Mouse (Mus musculus) kidney, adult 9 months (tissue): ENCODE data around the gene Eddm3b.
"Not testable (repeated sequence)": the region's sequence is repeated elsewhere in the genome, so short reads cannot be mapped to it uniquely, and the experiment has no call there.

Source experiments
- DNase-seq: peaks from one replicate; pipeline ENCODE4 v3.0.0; 2022

The Eddm3b gene

DNA sequence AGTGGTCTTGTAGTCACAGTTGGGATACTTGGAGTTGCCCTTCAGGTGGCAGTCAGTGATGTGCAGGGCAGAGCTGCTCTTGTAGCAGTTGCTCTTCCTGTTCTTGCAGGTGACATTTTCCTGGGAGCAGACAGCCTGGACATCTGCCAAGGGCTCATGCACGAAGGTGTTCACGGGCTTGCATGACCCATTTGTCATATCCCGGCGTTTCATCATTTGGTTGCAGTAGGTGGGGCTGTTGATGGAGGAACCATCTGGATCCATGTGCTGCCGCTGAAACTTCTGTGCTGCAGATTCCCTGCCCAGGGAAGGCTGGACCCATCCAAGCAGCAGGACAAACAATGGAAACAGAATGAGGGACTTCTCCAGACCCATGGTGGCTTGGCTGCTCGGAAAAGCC, 31.3 kb downstream of the Eddm3b start:
- DNase-seq, result no peak

DNA sequence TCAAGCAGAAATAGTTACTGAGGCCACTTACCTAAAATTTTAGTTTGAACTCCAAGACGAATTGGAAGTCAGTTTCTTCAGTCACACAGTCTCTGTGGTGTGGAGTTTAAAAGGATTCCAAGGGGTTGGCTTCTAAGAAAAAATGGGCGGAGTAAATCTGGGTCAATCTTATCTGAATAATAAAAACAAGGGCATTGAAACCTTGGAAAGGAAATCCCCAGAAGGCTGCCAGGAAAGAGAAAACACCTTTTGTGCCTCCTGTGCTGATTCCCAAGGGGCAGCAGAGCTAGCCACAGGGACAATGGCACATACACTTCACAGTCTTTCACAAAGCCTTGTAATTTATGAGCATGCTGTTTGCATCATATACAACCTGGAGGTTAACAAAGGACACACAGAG, 32.5 kb downstream of the Eddm3b start, which contains the start of gene Rnase1:
Rnase1 (minus strand) TSS at position 101 of the 400 bp plus-strand sequence.
- no peak for DNase-seq

DNA sequence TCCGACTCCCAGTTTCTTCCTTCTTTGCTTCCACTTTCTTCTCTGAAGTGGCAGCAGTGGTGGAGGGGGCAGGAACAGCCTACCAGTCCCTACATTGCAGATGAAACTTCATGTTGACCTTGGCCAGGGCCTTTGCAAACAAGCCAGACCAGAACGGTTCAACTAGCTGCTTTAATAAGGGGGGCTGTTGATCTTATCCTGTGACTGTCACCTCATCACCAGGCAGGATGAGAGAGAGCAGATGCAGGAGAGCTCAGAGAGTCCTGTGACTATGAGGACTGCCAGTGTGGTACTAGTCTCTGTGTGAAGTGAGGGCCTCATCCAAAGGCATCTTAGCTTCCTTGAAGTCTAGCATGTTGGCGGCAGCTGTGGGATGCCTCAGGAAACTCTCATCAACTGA, 33.8 kb downstream of the Eddm3b start:
- no peak for DNase-seq

DNA sequence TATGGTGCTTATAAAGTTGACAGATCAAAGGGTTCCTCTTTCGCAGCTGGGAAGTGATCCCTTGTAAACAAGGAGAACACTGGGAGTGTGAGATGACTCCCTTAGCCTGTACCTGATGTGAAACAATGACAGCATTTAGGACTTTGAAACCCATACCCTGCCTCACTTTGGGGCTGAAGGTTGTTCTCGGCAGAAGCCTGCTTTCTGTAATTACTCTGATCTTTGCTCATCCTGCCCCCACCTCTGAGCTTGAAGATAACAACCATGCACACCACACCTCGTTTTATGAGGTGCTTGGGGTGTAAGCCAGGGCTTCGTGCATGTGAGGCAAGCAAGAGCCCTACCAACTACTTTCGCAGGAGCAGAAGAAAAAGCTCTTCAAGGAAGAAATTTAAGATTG, 34.9 kb downstream of the Eddm3b start:
- DNase-seq, result no peak

DNA sequence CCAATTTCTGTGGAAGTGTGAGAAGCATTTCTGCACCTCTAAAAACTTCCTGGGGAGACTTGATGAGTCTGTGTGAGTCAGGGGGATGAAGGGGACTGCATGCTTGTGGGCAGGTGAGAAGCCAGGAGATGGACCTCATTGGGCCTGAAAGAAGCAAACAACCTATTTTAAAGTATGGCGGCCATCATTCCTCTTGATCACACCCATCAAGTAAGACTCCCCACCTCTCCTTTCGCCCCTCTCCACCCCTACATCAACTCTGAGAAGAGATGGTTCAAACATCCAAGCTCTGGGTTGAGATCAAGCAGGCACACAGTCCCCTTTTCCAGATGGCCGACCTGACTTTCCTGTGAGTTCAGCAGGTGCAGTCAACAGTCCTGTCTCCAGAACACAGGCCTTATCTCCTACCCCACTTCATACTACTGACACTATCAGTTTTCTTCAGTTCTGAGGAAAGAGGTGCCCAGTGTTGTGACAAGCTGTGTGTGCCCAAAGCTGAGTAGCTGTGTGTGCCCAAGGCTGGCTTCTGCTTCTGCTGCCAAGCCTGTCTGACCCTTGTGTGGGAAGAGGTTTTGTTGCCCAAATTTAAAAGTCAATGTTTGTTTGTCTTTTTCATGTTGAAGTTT, 36.1 kb downstream of the Eddm3b start:
- DNase-seq, result no peak

DNA sequence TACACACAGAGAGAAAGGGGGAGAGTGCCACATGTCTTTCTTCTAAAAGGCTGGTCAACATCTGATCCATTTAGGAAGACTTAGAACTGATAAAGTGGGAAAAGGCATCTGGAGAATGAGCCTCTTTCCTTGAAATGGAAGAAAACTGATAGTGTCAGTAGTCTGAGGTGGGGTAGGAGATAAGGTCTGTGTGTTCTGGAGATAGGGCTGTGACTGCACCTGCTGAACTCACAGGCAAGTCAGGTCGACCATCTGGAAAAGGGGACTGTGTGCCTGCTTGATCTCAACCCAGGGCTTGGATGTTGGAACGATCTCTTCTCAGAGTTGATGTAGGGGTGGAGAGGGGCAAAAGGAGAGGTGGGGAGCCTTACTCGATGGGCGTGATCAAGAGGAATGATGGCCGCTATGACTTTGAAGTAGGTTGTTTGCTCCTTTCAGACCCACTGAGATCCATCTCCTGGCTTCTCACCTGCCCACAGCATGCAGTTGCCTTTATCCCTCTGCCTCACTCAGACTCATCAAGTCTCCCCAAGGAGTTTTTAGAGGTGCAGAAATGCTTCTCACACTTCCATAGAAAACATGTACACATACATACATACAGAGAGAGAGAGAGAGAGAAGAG, 38.1 kb downstream of the Eddm3b start:
- no peak for DNase-seq

DNA sequence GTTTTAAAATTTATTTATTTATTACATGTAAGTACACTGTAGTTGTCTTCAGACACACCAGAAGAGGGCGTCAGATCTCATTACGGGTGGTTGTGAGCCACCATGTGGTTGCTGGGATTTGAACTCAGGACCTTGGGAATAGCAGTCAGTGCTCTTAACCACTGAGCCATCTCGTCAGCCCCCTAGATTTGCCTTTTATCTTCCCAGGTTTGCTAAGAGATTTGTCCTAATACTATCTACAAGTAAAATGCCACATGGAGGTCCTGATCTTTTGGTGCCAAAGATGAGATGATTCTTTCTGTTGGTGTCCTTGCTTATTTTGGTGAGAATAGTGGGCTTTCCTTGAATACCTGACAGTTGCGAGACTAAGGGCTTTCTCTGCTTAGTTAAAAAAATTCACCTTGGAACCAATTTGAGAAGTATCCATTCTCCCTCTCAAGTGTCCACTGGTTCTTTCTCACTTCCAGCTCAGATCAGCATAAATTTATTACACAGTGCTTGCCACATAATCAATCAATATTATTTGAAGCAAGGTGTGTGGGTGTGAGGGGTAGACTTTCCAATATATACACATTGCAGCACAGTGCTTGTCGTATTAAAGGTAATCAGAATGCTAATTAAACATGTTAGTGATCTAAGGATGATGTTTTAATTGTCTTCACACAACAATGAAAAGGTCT, 42.0 kb downstream of the Eddm3b start:
- DNase-seq, result no peak

DNA sequence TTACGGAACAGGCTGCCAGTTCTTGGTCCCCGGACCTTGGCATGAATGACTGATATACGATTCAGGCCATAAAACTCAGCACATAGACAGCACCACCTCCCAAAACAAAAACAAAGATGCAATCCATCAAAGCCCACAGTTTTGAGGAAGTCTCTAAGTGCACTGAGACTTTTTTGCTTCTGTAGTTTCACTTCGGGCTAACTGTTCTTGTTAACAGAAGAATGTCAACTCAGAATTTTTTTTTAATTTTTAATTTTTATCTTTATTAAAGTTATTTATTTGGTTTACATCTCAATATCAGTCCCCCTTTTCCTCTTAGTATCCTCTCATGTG, 42.5 kb downstream of the Eddm3b start:
- no peak for DNase-seq

DNA sequence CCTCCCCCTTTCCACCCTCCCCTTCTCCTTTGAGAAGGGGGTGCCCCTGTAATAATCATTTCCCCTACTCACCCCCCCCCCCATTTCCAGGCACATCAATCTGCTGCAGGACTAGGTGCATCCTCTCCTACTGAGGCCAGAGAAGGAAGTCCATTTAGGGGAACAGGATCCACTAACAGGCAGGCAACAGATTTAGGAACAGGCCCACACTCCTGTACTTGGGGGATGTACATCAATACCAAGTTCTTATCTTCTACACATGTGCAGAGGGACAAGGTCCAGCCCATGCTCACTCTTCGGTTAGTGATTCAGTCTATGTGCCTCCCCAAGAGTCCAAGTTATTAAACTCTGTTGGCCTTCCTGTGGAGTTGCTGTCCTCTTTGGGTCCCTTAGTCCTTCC, 42.8 kb downstream of the Eddm3b start:
- no peak for DNase-seq

DNA sequence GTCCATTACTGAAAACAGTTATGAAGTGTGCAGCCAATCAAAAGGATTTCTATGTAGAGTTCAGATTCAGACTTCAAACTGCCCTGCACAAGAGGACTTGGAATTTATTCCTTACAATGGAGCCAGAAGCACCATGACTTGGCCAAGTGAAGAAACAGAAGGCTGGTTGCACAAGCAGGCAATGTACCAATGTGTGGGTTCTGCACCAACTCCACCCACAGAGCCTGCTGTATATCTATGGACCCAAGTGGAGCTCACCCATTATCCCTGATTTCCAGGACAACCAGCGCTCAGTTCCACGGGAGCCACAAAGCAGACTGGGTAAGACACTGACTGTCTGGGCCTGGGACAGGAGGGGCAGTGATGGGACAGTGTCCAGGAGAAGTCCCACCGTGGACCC, 47.8 kb downstream of the Eddm3b start, which contains the start of gene Rnase2b:
Rnase2b (plus strand) TSS at position 285 of the 400 bp plus-strand sequence.
- DNase-seq, result not testable (repeated sequence)

DNA sequence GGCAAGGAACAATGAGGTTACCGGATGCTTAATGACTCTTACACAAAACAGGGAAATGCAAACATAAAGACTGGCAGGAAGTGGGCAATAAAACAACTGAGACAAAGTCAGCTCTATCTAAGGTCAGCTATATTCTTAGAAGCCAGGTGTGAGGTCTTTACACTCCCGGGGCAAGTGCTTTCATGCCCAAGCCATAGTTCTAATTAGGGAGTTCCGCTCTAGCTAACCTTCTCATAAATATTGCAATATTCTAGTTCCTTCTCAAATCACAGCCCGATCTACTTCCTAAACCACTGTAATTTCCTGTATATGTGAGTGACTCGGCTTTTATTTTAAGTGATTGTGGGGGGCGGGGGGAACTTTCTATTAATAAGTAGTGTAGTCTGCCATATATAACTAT, 49.1 kb downstream of the Eddm3b start:
- not testable (repeated sequence) for DNase-seq

DNA sequence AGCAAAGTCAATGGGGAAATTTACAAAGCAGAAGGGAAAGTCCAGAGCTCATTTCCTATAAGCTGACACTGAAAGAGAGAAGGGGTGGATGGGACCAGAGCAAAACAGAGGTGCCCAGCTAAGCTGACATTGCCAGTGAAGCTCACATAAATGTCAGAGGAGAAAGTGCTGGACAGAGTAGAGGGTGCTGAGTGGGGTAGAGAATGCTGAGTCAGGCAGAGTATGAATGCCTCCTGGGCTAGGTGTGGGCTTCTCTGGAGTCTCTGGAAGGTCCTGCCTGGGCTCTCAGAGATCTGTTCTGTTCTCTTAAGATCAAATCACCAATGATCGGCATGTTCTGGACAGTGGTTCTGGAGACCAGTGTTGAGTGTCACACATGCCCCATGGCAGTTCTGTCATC, 51.2 kb downstream of the Eddm3b start:
- DNase-seq, result no peak

DNA sequence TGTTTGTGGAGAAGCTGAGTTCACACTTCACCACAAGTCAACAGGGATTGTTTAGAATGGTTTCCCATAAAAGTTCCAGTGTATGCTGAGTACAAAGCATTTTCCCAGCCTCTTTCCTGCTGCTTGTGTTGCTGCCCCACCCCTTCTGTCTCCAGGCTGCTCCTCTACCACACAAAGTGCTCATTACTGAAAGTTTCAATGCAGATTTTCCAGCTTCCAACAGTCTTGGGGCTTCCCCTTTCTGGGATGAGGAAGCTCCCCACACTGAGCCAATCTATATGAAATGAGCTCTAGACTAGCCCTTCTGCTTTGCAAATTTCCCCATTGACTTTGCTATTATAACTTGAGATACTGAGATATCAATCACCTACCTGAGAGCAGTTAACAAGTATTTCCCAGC, 51.8 kb downstream of the Eddm3b start:
- no peak for DNase-seq
